Mouse (Mus musculus): ENCODE data around the gene Smad1.

- no peak for TF ChIP-seq CTCF (IDR thresholded peaks at IDR 0.05; ENCODE audit: low read depth)
- no peak for TF ChIP-seq EP300 (IDR thresholded peaks at IDR 0.05; ENCODE audit: low read depth)
Observed at GRCm38 (mm10) chr8:79346414-79346813, 52.9 kb downstream of the Smad1 start.
